Mouse (Mus musculus): ENCODE data around the gene Tmod1. TPM values are rescaled to one million over a fixed set of nuclear protein-coding genes. Genes with fewer than 3 reads are reported as not detected.

Tmod1 gene
- polyA plus RNA-seq, 1 experiment = 48.2 TPM

- TF ChIP-seq CTCF (IDR thresholded peaks at IDR 0.05; ENCODE audit: extremely low read depth, insufficient read depth, low read length) (no peak), POLR2A (IDR thresholded peaks at IDR 0.05; ENCODE audit: extremely low read depth, insufficient read depth, low read length) (no peak)
- Histone ChIP-seq H3K4me3 (ENCODE audit: insufficient read depth, low read length) (no peak overlapping the region), H3K4me1 (ENCODE audit: control insufficient read depth, insufficient read depth, low read length) (peaks cover 3% of the 10 kb centered on the region; the same call in 1 of the 2 replicates), H3K27ac (ENCODE audit: insufficient read depth, low read length) (no peak overlapping the region)
Measured at GRCm38 (mm10) chr4:46097591-46097990, 58.9 kb downstream of the Tmod1 start.

- Histone ChIP-seq H3K4me3 (ENCODE audit: insufficient read depth, low read length) (no peak overlapping the region), H3K27ac (ENCODE audit: insufficient read depth, low read length) (no peak overlapping the region), H3K4me1 (ENCODE audit: control insufficient read depth, insufficient read depth, low read length) (peaks cover 3% of the 10 kb centered on the region; the same call in 1 of the 2 replicates)
- TF ChIP-seq CTCF (IDR thresholded peaks at IDR 0.05; ENCODE audit: extremely low read depth, insufficient read depth, low read length) (no peak), POLR2A (IDR thresholded peaks at IDR 0.05; ENCODE audit: extremely low read depth, insufficient read depth, low read length) (no peak)
Measured at GRCm38 (mm10) chr4:46099132-46099531, 60.4 kb downstream of the Tmod1 start.

DNA sequence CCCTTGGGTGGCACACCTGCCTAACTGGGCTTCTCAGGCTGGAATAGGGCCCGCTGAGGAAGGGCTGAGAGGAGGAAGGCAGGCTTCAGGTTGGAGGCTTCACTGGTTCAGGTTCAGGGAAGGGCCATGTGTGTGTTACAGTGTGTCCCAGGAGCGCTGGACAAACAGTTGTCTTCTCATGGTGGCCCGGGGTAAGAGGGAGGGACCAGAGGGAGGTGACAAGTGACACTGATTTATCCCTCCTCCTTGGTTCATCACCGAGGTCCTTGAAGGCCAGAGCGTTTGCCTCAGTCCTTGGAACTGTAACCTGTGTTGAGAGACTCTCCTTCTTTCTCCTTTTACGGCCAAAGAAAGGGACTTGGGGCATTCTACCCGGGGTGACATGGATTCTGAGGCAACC lies 61.8 kb downstream of the Tmod1 start:
- Histone ChIP-seq H3K4me1 (ENCODE audit: control insufficient read depth, insufficient read depth, low read length) (peaks cover 3% of the 10 kb centered on the region; the same call in 1 of the 2 replicates), H3K27ac (ENCODE audit: insufficient read depth, low read length) (no peak overlapping the region), H3K4me3 (ENCODE audit: insufficient read depth, low read length) (no peak overlapping the region)
- TF ChIP-seq CTCF (IDR thresholded peaks at IDR 0.05; ENCODE audit: extremely low read depth, insufficient read depth, low read length) (no peak), POLR2A (IDR thresholded peaks at IDR 0.05; ENCODE audit: extremely low read depth, insufficient read depth, low read length) (no peak)

GRCm38 (mm10) chr4:46101211-46101711 lies 62.5 kb downstream of the Tmod1 start:
- Histone ChIP-seq H3K4me1 (ENCODE audit: control insufficient read depth, insufficient read depth, low read length) (peaks cover 3% of the 10 kb centered on the region; the same call in 1 of the 2 replicates), H3K4me3 (ENCODE audit: insufficient read depth, low read length) (no peak overlapping the region), H3K27ac (ENCODE audit: insufficient read depth, low read length) (no peak overlapping the region)
- TF ChIP-seq POLR2A (IDR thresholded peaks at IDR 0.05; ENCODE audit: extremely low read depth, insufficient read depth, low read length) (no peak), CTCF (IDR thresholded peaks at IDR 0.05; ENCODE audit: extremely low read depth, insufficient read depth, low read length) (no peak)

DNA sequence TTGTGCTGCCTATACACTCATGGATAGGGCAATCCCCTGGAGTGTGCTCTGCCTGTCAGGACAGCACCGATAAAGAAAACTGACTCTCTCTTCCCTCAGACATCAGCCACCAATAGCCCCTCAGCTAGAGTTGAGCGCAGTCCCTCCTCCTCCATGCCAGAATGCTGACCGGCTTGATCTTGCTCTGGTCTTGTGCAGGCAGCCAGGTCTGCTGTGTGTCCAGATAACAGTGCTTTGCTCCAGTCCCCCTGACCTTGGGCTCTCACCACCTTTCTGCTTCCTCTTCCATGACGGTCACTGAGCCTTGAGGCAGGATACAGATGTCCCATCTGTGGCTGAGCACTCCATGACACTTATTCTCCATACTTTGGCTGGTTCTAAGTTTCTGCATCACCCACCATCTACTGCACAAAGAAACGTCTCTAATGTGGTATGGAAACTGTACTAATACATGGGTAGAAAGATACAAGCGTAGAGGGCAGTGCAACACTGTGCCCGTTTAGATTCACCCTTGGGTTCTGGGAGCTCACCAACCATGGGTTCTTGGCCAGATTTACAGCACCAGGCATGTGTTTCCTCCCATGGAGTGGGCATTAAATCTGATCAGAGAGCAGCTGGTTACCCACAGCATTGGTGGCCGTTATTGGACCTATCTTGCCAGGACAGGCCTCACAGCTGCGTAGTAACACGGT lies 63.5 kb downstream of the Tmod1 start:
- H3K4me3 ChIP-seq (ENCODE audit: insufficient read depth, low read length) = no peak overlapping the region
- TF ChIP-seq POLR2A (IDR thresholded peaks at IDR 0.05; ENCODE audit: extremely low read depth, insufficient read depth, low read length) (no peak), CTCF (IDR thresholded peaks at IDR 0.05; ENCODE audit: extremely low read depth, insufficient read depth, low read length) (no peak)
- peaks cover 3% of the 10 kb centered on the region; the same call in 1 of the 2 replicates for H3K4me1 ChIP-seq (ENCODE audit: control insufficient read depth, insufficient read depth, low read length)
- H3K27ac ChIP-seq (ENCODE audit: insufficient read depth, low read length) = no peak overlapping the region

GRCm38 (mm10) chr4:46110084-46110483 lies 71.3 kb downstream of the Tmod1 start:
- H3K27ac ChIP-seq (ENCODE audit: insufficient read depth, low read length) = no peak overlapping the region
- no peak for TF ChIP-seq CTCF (IDR thresholded peaks at IDR 0.05; ENCODE audit: extremely low read depth, insufficient read depth, low read length)
- H3K4me1 ChIP-seq (ENCODE audit: control insufficient read depth, insufficient read depth, low read length) = peaks cover 2% of the 10 kb centered on the region; the same call in 1 of the 2 replicates
- H3K4me3 ChIP-seq (ENCODE audit: insufficient read depth, low read length) = no peak overlapping the region

GRCm38 (mm10) chr4:46111361-46111760 lies 72.6 kb downstream of the Tmod1 start:
- no peak overlapping the region for H3K27ac ChIP-seq (ENCODE audit: insufficient read depth, low read length)
- TF ChIP-seq CTCF (IDR thresholded peaks at IDR 0.05; ENCODE audit: extremely low read depth, insufficient read depth, low read length) (no peak), POLR2A (IDR thresholded peaks at IDR 0.05; ENCODE audit: extremely low read depth, insufficient read depth, low read length) (no peak)

DNA sequence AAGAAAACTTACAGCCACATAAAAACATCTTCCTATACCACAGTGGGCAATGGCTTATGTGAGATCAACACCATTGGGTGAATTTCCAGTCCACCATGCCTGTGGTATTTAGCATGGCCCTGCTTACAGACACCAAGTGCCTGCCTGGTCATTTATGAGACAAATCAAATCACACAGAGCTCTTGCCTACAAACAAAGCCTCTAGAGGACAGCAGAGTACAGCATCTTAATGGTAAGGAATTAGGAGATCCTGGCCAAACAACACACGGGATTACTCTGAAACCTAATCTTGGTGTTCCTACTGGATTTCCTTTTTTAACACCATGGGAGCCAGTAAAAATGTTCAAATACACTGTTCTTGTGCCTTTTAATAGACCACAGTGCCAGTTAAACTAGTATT lies 76.6 kb downstream of the Tmod1 start:
- no peak overlapping the region for H3K4me3 ChIP-seq (ENCODE audit: insufficient read depth, low read length)
- H3K4me1 ChIP-seq (ENCODE audit: control insufficient read depth, insufficient read depth, low read length) = peaks cover 2% of the 10 kb centered on the region; the same call in 1 of the 2 replicates
- H3K27ac ChIP-seq (ENCODE audit: insufficient read depth, low read length) = no peak overlapping the region
- TF ChIP-seq CTCF (IDR thresholded peaks at IDR 0.05; ENCODE audit: extremely low read depth, insufficient read depth, low read length) (no peak), POLR2A (IDR thresholded peaks at IDR 0.05; ENCODE audit: extremely low read depth, insufficient read depth, low read length) (no peak)

More at GRCm38 (mm10) chr4:46111361-46111760, 72.6 kb downstream of the Tmod1 start:
- H3K4me3 ChIP-seq (ENCODE audit: insufficient read depth, low read length) = no peak overlapping the region
- peaks cover 2% of the 10 kb centered on the region; the same call in 1 of the 2 replicates for H3K4me1 ChIP-seq (ENCODE audit: control insufficient read depth, insufficient read depth, low read length)

GRCm38 (mm10) chr4:46116544-46117175 lies 77.9 kb downstream of the Tmod1 start:
- H3K27ac ChIP-seq (ENCODE audit: insufficient read depth, low read length) = no peak overlapping the region
- no peaks in the 10 kb centered on the region for H3K4me1 ChIP-seq (ENCODE audit: control insufficient read depth, insufficient read depth, low read length)
- no peak overlapping the region for H3K4me3 ChIP-seq (ENCODE audit: insufficient read depth, low read length)
- TF ChIP-seq POLR2A (IDR thresholded peaks at IDR 0.05; ENCODE audit: extremely low read depth, insufficient read depth, low read length) (no peak), CTCF (IDR thresholded peaks at IDR 0.05; ENCODE audit: extremely low read depth, insufficient read depth, low read length) (no peak)

GRCm38 (mm10) chr4:46117536-46117935 lies 78.8 kb downstream of the Tmod1 start:
- Histone ChIP-seq H3K4me3 (ENCODE audit: insufficient read depth, low read length) (no peak overlapping the region), H3K4me1 (ENCODE audit: control insufficient read depth, insufficient read depth, low read length) (no peaks in the 10 kb centered on the region), H3K27ac (ENCODE audit: insufficient read depth, low read length) (no peak overlapping the region)
- TF ChIP-seq CTCF (IDR thresholded peaks at IDR 0.05; ENCODE audit: extremely low read depth, insufficient read depth, low read length) (no peak), POLR2A (IDR thresholded peaks at IDR 0.05; ENCODE audit: extremely low read depth, insufficient read depth, low read length) (no peak)
